Mouse (Mus musculus): ENCODE results near the gene Fbrsl1.
A peak's percentile ranks its signal among the peaks of the same experiment; 100 is the strongest.

Gene Fbrsl1

DNA sequence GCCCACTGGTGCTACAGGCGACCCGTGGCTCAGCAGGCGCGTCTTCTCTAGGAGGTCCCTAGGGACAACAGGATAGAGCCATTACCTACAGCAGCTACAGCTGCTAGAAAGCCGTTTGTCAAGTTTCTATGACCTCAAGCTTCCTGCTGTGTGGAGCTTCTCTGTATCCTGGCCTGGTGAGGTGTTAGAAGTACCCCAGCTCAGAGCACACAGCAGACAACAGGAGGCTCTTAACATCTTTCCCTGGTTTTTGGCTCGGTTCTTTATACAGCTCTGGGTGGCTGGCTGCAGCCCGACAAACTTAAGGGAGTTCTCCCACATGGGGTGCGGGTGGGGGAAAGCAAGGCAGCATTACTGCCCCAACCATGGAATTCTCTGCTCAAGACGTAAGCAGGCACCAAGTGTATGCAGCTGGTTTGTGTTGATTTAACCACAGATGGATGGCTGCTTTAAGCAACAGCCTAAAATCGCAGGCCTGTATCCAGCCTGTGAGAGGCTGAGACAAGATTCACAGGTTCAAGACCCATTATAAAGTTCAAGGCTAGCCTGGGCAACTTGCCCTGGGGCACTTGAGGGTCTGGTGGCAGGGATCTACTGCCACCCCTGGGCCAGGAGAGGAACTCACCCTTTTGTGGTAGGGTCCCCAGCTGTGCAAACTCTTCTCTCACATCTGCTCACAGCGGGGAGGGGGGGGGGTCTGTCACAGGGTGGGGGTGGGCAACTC, 84.3 kb downstream of the Fbrsl1 start:
- no peak for DNase-seq (ENCODE audit: low read depth in 2 of 2, low spot score in 2 of 2)

DNA sequence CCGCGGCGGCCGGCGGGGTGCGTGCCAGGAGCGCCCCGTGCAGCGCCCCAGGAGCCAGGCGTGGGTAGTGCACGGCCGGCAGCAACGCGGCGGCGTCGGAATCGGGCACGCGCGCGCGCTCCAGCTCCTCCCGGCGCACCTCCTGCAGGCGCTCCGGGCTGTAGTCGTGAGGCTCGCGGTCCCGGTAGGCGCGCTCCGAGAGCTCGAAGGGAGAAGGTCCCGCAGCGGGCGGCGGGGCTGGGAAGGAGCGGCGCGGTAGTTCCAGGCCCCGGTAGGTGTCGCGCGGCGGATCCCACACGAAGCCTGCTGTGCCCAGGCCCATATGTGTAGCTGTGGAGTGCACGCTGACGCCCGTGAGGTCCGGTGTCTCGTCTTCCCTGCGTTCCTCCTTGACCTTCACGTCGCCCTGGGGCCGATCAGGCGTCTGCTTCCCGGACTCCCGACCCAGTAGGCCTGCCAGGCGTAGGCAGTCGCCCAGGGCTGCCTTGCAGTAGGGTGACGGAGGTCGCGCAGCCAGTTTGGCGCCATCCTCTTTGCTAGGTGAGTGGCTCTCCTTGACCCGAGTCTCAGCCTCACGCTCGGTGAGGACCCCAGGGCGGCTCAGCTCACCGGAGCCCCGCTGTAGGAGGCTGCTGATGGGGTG, 85.0 kb downstream of the Fbrsl1 start:
- DNase-seq (ENCODE audit: low read depth in 2 of 2, low spot score in 2 of 2) = peak; percentile 23 to 25

DNA sequence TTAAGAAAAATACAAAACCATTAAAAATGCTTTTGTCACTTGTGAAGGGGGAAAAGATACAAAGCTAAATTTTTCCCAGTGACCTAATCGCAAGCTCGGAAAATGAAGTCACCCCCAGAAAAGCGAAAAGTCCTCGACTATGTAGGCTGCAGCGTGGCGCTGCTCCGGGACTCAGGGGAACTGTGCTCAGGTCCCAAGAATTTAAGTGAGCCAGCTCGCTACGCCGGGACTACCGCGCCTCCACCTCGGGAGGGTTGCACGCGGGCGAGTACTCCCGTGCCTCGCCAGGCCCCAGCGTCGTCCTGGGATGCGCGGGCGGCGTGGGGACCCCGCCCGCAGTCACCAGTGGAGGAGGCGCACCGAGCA, 85.5 kb downstream of the Fbrsl1 start:
- no peak for DNase-seq (ENCODE audit: low read depth in 2 of 2, low spot score in 2 of 2)

DNA sequence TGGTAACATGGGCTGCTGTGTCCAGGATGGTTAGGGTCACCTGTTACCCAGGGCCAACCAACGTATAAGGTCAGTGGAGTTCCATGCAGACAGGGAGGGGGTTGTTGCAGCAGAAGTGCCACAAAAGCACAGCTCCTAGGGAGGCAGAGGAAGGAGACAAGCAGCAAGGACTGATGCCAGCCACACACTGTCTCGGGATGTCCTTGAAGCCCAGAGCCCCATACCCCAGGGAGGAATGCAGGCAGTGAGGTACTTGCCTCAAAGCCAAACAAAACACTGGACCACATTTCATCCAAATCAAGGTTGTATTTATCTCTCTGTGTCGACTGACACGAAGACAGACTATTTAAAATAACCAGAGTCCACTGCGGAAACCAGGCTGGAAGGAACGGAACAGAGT, 86.8 kb downstream of the Fbrsl1 start:
- no peak for DNase-seq (ENCODE audit: low read depth in 2 of 2, low spot score in 2 of 2)

DNA sequence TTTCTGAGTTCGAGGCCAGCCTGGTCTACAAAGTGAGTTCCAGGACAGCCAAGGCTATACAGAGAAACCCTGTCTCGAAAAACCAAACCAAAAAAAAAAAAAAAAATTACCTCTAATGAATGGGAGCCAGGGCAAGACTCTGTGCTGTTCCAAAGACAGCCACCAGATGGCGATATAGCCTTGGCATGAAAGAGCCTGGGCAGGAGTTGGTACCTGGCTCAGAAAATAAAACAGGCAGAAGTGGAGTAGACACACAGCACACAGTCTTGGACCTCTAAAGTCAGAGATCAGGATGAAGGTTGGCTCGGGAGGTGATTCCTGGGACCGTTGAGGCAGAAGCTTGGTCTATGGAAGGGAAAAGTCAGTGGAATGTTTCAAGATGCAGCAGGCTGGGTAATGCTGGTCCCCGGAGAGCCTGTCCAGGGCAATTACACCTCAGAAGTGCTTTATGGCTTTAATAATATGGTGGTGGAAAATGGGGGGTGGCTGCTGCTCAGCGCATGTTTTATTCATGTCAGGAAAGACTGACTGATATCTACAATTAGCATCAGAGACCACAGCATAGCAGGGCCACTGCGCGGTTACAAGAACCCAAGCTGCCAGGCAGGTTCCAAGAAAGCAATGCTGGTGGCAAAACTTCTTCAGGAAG, 90.6 kb downstream of the Fbrsl1 start:
- DNase-seq (ENCODE audit: low read depth in 2 of 2, low spot score in 2 of 2) = peak; percentile 67 to 74

DNA sequence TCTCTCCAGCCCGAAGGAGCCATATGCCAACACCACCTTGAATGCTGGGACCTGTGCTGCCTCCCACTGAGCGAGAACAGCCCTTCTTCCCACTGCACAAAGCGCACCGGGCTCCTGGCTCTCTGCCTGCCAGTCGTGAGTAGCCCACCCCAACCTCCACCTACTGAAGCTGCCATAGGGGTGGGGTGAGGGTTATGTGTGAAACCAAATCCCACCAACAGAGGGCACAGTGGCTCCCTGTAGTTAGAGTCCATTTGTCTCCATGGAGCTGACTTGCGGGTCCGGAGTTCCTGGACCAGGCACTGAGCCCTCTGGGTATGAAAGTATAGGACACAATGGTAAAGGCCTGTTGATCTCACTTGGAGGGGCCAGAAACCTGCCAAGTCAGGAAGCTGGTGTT, 93.6 kb downstream of the Fbrsl1 start:
- DNase-seq (ENCODE audit: low read depth in 2 of 2, low spot score in 2 of 2) = peak in 1 of 2 experiments; percentile 21

DNA sequence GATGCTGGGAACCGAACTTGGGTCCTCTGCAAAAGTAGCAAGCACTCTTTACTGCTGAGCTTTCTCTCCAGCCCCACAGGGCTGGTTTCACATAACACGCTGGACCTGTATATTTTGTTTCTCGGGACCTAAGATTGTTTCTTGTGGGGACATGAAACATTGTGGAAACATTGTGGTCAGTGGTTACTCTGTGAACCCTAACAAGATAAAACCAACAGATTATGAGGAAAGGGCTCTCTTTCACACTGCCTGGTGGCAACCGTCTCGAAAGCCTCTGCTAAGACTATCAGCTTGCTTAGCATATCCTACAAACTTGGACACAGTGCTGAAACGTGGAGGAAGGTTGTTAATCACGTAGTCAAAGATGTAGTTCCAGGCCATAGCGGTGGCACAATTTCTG, 101.3 kb downstream of the Fbrsl1 start:
- DNase-seq (ENCODE audit: low read depth in 2 of 2, low spot score in 2 of 2) = no peak

DNA sequence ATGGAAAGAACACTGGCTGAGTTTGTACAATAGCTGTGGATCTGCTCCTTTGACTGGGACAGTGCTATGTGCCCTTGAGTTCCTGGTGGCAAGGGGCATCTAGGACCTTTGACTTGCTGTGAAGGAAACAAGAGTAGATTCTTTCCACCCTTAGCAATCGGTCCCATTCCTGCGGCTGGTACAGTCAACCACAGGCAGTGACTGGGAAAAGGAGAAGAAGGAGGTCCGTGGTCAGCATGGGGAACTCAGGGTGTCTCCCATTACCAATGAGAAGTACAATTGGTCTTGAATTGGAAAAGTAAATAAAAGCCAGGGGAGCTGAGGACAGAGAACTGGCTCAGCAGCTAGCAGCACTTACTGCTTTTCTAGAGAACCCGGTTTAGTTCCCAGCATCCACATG, 102.8 kb downstream of the Fbrsl1 start:
- DNase-seq (ENCODE audit: low read depth in 2 of 2, low spot score in 2 of 2) = no peak

DNA sequence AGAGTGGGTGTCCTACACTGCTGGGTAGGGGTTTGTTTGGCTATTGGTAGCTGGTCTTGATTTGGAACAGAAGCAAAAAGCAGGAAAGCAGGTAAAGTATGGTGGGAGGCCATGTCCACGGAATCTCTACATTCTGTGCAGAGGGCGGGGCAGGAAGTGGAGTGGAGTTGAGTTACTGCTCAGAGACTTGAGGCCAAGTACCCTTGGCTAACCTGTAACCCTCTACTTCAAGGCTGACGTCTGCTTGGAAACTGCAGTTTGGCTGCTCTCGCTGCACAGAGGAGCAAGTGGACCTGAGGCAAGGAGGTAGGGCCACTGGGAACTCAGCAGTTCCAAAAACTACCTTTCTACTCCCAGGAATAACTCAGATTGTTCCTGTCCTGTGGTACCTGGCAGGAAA, 103.8 kb downstream of the Fbrsl1 start, which contains the start of gene Lrcol1:
Gene Lrcol1, plus strand, starts transcription at position 207 of the 400 bp plus-strand sequence.
- no peak for DNase-seq (ENCODE audit: low read depth in 2 of 2, low spot score in 2 of 2)

DNA sequence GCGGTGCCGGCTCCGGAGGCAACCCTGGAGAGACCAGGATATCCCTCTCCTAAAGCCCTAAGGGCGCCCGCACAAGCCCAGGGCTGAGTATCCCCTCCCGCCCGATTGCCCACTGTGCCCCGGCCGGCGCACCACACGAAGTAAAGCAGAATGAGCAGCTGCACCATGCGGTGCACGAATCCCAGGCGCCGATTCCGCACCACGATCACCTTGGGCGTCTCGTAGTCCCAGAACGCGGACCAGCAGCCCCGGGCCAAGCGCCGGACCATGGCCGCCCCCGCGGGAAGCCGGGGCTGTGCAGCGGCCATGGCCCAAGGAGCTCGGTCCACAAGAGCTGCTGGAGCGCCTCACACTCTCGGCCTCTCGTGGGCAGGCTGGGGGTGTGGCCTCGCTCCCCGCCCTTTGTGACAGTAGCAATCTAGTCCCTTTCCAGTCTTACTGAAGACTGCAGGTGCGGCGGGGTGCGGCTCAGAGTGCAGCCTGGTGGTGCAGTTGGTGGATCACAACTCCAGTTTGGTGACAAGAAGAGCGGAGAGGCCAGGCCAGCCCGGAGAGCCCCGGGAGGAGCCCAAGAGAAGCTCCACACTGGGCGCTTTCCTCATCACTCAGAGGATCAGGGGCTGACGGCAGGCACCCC, 105.5 kb downstream of the Fbrsl1 start, which contains the start of gene P2rx2:
Gene P2rx2, minus strand, starts transcription at position 565 of the 637 bp plus-strand sequence.
- DNase-seq (ENCODE audit: low read depth in 2 of 2, low spot score in 2 of 2) = no peak

DNA sequence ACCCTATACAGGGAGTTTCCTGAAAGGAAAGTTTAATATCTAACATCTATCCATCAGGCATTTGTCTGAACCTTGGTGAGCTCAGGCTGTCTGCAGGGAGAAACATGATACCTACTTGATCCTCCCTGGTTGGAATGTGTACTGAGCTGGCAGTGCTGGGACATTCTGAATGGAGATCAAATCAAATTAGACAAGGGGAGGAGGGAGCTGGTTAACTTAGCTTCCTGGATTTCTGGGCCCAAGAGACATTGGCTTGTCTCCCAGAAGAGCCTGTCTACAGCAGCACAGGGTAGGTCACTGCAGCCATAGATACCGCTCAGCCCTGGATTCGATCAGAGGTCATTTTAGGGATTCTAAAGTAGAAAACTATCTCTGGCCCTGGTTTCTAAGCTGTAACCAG, 109.5 kb downstream of the Fbrsl1 start:
- no peak for DNase-seq (ENCODE audit: low read depth in 2 of 2, low spot score in 2 of 2)

DNA sequence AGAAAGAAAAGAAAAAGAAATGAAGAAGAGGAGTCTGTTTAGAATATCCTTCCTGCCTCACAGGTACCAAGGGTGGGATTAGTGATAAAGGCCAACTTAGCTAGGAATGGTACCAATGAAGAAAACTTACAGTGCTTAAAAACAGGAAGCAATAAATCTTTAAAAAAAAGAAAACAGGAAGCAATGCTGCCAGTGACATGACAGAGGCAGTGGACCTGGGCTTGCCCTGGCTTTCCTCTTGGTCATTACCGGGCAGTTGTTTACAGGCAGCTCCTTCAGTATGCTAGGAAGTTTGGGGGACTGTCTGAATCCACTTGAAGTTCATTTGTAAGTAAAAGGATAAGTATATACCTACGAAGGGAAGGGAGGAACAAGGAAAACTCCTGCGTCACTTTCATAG, 117.8 kb downstream of the Fbrsl1 start:
- DNase-seq (ENCODE audit: low read depth in 2 of 2, low spot score in 2 of 2) = no peak

DNA sequence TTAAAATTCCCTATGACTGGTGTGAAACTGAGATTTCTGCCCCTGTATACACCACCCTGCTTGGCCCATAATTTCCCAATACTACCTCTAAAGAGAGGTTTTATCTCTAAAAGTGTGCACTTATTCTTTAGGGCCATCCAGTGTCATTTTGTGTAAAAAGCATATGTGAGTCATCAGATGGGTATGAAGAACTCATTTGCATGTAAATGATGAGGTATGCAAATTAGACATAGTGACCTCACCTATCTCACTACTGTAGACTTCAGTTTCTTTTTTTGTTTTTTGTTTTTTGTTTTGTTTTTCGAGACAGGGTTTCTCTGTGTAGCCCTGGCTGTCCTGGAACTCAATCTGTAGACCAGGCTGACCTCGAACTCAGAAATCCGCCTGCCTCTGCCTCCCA, 135.2 kb downstream of the Fbrsl1 start:
- DNase-seq (ENCODE audit: low read depth in 2 of 2, low spot score in 2 of 2) = no peak

All from CD8-positive naive resting alpha-beta T cell, adult 2 months (primary cell).